Mouse (Mus musculus) lung, adult 18-20 months (tissue): ENCODE data around the gene Scaf8.
"Not testable (repeated sequence)": the region's sequence is repeated elsewhere in the genome, so short reads cannot be mapped to it uniquely, and the experiment has no call there.

ENCODE experiments used
- DNase-seq, 2 experiments: peaks; one replicate each; pipeline ENCODE4 v3.0.0; 2022; ENCODE audit warnings: mixed read lengths in 2 of 2

The Scaf8 gene

DNA sequence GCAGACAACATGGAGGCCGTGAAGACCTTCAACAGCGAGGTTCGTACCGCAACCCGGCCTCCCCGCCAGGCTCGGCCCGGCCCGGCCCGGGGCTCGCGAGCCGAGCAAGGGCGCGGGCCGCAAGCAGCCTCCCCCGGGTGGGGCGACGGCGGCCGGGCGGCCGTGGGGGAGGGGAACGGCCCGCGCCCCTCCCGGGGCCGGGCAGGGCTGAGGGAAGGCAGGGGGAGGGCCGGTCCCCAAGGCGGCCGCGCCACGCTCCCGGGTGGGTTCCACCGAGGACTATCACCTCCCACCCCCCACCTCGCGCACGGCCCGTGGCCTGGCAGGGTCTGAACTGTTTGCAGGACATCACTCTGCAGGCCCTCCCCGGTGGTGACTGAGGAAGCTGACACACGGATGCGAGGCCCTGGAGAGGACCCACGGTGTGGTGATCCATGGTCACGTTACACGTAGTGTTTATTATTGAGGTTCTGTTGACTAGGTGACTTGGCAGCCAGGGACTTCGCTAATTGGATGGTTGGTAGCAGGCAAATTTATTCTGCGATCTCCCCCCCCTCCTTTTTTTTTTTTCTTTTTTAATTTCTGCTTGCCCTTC, 705 bp downstream of the Scaf8 start:
- peak; percentile 61 to 70 for DNase-seq

DNA sequence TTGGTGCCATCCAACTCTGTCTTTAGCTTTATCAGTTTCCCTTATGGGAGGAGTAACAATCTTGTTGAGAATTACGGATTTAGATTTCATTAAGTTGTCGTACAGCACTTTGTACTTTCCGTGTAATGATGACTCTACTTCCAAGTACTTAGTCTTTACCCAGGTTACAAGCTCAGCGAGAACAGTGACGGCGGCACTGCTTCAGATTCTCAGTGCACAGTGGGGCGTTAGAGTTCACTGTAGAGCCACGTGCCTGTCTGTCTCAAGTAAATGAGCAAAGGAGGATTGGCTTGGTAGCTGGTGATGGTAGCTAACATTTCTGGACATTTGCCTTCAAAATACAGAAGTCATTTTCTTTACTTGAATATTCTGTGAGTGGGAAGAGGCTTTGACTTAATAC, 6.2 kb downstream of the Scaf8 start:
- not testable (repeated sequence) for DNase-seq

DNA sequence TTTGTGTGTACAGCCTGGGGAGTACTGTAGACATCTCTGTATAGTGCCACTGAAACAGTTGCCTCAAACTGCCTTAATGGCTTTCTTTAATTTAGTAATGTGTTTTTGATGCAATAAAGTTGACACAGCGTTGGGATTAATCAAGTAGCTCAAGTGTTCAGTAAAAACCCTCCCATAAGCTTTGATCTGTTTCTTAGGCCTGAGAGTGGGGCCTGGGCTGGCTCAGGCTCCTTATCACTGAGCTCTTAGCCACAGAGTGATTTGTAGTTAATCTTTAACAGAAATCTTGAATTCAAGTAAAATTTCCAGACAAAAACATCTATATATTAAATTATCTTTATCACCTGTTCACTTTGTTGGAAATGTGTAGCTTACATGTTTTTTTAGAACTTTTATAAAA, 8.8 kb downstream of the Scaf8 start:
- not testable (repeated sequence) for DNase-seq

DNA sequence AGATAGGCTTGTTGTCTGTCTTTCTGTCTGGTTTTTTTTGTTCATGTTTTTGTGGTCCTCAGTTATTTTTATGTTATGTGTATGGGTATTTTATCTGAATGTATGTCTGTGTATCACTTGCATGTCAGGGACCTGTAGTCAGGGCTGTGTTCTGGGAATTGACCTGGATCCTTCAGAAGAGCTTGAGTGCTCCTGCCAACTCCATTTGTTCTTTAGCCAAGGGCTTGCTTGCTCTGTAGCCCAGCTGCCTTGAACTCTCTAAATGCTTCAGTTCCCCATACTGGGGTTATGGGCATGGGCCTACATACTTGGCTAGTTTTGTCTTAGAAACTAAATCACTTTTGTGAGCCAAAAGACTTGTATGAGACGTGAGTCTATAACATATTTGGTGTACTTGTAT, 13.9 kb downstream of the Scaf8 start:
- DNase-seq: no peak

DNA sequence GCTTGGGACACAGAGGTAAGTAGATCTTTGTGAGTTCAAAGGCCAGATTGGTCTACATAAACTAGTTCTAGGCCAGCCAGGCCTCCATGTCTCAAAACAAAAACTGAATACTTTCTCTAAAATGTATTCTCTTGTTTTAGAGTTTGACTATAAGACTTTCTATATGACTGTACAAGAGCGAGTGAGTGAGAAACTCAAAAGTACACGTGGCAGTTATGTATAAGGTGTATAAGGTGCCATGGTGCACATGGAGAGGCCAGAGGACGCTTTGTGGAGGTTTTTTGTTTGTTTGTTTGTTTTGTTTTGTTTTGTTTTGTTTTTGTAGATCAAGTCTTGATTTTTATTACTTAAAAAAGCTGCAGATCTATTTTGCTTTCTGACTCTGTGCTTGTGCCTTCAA, 15.0 kb downstream of the Scaf8 start:
- DNase-seq: no peak

DNA sequence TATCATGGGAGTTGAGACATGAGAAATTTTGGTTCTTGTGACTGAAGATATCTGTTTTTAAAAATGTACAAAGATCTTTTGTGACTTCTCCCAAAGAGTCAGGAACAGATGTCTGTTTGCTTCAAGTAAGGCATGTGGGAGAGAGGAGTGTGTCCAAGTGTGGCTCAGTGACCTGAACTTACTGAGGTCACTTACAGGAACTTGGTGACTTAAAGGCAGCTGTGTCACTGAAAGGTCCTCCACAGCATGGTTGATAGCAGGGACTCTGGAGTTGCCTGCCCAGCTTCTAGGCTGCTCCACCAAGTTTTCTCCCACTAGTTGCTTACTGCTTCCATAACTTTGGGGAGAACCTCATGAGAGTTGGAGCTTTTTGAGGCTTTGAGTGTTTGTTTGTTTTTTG, 20.6 kb downstream of the Scaf8 start:
- no peak for DNase-seq

DNA sequence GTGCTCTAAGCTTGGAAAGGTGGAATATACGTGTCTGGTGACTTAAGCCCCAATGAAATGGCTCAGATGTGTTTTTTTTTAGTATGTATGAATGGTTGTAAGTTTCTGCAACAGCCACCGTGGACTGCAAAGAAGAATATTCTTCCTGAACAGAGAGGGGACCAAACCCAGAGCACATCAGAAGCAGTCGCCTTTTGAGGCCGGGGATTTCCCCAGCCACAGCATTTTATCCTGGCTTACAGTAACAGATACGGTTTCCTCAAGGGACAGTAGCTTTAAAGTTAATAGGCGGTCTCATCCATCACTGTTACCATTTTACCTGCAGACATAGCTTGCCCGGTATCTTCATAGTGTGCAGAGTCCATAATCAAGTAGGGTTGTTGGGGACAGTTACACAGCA, 21.4 kb downstream of the Scaf8 start:
- no peak for DNase-seq

DNA sequence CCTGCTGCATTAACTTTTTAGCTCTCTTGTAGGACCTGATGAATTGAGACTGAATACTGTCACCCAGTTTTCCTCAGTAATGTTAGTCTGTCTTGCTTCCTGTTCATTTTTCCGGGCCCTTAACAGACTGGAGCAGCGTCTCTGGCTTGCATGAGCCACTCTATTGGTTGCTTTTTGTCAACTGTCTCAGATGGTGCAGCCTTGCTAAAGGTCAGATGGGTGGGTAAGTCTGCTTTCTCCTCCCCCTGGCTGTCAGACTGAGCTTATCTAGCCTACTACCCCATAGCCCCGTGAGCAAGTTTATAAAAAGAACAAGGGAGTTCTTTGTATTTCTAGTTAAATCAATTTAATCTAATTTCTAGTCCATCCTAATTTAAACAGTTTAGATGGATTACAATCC, 23.6 kb downstream of the Scaf8 start:
- DNase-seq: no peak

DNA sequence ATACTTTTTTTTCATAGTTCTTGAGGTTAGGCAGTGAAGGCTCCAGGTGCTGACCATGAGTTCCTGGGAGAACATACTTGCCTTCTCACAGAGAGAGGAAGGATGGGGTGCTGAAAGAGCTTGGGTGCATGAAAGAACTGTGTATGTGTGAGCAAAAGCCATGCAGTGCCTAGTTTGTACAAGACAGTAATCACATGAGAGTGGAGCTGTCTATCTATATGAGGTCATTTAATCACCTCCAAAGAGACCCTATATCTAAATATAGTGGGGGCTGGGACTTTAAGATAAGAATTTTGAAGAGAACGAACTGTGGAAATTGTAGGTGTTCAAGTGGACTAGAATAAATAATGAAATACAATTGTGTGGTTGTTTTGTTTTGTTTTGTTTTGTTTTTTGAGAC, 25.3 kb downstream of the Scaf8 start:
- DNase-seq: no peak

DNA sequence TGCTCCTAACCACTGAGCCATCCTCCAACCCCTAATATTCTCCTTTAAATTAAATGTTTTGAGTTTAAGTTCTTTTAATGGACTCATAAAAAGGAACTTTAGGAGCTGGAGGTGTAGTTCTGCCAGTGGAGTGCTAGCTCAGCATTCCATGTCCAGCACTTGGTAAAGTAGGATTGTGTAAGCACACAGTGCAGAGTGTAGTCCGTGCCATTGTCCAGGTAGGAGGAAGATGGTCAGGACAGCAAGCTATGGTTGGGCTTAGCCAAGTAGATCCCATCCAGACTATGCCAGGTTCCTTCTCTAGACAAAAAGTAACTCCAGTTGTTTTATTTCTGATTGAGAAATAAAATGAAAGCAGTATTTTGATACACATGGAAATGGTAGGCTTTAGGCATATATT, 34.1 kb downstream of the Scaf8 start:
- DNase-seq: no peak

DNA sequence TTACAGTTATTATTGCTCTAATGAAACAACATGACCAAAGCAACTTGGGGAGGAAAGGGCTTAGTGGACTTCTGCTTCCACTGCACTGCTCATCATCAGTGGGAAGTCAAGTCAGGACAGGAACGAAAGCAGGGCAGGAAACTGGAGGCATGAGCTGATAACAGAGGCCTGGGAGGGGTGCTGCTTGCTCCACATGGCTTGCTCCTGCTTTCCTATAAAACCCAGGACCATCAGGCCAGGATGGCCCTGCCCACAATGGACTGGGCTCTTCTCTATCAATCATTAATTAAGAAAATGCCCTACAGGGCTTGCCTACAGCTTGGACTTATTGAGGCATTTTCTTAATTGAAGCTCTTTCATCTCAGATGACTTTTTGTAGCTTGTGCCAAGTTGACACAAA, 34.8 kb downstream of the Scaf8 start:
- DNase-seq: no peak

DNA sequence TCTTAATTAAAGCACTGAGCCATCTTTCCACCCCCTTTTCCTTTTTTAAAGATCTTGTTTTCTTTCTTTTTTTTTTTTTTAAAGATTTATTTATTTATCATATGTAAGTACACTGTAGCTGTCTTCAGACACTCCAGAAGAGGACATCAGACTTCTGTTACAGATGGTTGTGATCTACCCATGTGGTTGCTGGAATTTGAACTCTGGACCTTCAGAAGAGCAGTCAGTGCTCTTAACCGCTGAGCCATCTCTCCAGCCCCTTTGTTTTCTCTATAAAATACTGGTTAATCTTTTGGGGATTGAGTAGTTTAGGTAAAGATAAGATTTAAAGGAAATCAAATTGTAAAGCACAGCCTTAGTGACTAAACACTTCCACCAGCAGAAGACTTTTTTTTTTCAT, 35.9 kb downstream of the Scaf8 start:
- DNase-seq: not testable (repeated sequence)

DNA sequence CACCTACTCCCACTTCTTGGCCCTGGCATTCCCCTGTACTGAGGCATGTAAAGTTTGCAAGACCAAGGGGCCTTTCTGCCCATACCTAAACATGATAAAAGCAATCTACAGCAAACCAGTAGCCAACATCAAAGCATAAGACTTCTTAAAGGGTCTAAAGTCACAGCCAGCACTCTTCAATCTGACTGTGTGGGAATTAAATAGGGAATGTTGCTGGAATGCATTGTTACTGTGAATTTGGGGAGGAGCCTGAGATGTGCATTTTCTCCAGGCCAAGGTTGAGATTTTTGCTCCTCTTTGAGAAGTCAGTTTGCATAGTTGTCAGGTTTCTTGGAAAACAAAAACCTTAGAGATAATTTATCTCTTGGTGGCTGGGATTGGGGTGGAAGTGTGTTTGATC, 36.4 kb downstream of the Scaf8 start:
- DNase-seq: no peak

DNA sequence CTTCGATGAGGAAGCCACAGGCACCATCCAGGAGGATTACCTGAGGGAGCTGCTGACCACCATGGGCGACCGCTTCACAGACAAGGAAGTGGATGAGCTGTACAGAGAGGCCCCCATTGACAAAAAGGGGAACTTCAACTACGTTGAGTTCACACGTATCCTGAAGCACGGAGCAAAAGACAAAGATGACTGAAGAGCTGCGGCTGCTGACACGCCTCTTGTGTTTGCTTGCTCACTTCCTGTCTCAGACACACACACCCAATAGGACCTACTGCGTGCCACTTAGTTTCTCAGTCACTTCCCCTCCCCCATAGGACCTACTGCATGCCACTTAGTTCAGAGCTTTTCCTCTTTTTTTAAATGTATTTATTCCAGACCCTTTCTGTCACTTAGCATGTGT, 41.4 kb downstream of the Scaf8 start:
- DNase-seq: peak; percentile 6 to 12

DNA sequence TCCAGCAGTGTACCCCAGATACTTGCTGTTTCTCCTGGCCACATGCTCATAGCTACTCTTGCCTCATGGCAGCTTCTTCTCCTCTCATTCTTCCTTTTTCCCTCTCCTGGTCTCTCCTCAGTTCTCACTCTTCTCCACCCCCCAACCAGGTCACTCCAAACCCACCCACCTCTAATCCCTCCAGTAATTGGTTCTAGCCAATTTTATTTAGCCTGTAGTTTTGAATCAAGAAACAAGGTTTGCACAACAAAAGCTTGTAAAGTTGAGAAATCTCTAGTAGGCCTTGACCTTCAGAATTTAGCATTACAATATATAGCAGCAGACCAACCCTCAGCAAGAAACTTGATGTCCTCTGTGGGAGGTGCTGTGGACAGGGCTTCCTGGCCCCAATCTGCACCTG, 42.2 kb downstream of the Scaf8 start:
- DNase-seq: no peak

DNA sequence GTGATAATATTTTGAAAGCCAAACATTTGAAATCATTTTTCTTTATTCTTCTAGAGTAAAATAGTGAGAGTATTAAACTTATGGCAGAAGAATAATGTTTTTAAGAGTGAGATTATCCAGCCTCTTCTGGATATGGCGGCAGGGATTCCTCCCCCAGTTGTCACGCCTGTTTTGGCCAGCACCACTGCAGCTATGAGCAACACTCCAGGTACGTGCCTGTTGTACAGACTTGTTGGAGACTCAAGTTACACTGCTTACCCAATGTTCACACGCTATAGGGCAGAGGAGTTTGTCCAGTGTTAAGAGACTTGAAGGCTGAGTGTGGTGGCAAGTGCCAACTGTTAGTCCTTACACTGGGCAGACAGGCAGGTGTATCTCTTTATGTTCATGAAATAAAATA, 48.1 kb downstream of the Scaf8 start:
- DNase-seq: peak; percentile 35 to 63

DNA sequence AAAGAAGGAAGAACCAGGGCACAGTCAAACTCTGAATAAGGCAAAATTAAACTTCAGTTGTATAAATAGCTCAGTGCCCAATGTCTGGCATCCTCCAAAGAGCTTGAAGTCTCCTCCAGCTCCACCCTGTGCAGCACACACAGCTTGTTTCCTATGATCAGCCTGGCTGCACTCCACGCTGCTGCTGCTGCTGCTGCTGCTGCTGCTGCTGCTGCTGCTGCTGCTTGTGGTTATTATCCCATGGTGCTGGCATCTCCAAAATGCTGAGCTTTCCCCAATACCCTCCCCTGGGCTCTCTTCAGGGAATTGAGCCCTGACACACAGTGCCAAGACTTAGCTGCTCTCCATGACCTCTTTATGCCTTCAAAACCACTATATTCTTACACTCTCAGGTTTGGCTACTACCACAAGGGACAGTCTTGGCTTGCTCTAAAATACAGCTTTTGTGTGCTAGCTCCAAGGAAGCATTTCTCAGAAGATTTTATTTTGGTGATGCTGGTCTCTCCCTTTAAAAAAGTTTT, 65.7 kb downstream of the Scaf8 start:
- not testable (repeated sequence) for DNase-seq

DNA sequence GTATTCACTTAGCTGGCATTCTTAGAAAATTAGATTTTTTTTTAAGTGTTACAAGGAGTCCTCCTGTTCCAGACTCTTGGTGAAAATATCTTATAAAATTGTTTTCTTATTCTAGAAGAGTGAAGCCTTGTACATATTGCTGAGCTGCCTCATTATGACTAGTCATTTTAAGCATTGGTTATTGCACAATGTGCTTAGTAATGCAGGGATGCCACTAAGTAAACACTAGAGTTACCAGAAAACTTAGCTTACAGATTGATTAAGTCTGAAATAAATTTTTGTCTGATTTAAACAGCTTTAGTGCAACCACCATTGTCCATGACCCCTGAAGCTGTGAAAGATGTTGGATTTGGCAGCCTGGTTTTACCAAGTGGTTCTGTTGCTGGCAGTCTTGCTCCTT, 80.7 kb downstream of the Scaf8 start:
- DNase-seq: not testable (repeated sequence)

DNA sequence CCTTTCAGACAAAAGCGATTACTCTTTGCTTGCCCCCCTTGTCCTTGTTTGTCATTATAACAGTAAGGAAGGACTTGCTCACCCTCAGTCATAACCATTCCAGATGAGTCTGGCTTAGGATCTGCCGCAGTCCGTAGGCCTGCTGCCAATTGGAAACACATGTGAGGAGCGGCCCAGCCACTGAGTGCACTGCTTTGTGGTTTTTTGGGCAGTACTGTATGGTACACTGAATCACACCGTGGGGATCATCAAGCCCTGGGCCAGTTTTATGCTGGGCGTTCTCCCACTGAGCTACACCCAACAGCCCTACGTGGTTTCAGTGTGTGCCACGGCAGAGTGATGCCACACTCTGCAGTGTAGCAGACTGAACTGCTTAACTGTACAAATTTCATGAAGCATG, 85.6 kb downstream of the Scaf8 start:
- DNase-seq: no peak

DNA sequence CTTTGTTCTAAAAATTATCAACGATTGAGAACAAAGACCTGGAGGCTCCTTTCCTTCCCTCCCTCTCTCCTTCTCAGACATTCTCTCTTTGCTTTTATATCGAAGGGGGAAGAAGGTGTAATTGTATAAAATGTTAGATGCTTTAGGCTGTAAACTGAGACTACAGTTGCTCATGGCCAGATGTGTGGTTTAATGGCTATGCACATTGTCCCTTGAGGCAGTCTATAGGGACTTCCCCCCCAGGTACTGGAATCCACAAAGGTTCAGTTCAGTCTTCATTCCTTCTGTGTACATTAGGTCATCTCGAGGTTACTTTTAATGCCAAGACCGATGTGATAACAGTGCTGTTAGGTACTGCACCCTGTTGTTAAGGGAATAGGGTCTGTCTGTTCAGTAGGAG, 89.1 kb downstream of the Scaf8 start:
- no peak for DNase-seq

DNA sequence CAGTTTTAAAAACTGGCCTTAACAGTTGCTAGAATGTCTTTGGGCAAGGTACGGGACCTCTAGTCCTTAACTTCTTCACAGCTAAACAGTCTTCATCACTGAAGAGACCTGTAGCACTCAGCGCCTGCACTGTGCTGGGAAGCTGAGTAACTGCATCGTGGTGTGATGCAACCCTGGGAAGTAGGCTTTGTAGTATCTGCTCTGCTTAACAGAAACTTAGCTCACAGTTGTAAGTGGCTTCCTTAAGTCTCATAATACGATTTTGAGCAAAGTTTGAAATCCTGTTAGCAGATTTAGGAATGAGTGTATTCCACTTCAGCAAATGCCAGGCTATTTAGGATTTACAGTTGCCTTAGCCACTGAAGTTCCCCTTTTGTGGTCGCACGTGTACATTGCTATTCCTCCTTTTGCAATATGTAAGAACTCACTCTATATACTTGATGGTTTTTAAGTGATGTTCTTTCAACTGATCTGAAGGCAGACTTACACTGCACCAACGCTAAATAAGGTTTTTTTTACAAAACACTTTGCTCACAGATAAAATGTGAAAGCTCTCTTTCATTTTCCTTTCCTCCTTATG, 90.1 kb downstream of the Scaf8 start:
- peak; percentile 19 to 39 for DNase-seq

DNA sequence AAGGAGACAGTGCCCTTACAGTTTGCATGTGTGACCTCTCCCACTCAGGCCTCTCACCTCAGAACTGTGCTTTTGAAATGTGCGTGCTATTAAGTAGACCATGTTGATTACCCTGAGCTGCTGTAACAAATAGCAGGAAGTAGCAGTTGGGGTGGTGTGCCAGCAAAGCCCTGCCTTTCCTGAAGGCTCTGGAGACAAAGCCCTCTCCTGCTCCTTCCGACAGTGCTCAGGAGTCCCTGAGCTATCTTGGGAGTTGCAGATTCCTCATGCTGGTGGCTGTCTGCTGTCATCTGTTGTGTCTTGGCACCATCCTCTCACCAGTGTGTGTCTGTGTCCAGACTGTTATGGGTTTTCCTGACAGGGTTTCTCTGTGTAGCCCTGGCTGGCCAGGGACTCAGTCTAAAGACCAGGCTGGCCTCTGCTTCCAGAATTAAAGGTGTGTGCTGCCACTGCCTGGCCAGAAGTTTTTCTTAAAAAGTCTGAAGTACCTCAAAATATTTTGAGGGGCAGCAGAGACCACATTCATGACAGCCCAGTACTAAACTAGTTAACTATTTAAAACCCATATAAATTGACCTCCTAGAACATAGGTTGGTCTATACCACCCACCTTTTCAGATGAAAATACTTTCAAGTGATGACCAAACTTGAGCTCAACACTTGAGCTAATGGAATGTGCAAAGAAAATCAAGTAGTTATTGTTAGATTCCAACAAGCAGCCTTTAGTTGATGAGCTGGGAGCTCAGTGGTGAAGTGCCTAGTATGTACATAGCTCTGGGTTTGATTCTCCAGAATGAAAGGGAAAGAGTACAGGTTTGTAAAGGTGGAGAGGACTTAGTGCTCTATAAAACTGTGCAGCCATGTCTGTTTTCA, 92.0 kb downstream of the Scaf8 start:
- peak in 1 of 2 experiments; percentile 50 for DNase-seq

DNA sequence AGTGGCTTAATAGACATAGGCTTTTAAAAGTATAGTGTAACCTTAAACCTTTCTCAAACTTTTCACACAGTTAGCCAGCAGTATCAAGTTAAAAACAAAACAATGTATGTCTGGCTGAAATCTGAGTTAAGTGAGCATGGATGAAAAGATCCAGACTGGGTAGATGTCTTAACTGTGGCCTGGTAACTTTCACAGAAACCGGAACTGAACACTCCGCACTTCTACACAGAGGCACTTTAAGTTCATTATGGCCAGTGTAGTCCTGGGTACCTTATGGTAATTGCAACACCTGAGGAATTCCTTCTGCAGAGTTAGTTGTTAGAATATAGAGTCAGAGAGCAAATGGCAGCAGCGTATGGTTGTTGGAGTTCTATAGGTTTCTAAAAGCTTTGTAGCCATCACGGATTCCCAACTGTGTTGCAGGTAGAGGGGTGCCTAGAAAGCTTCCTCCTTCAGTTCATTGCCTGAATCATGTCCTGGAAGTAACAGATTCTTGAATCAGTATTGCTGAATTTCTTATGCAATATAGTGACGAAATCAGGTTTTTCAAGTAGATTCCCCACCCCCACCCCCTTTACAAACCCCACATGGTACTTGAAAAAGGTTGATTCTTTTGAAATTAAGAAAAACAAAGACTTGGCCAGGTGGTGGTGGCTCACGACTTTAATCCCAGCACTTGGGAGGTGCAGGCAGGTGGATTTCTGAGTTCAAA, 92.9 kb downstream of the Scaf8 start:
- DNase-seq: peak in 1 of 2 experiments; percentile 25
